In the genomic region with DNA sequence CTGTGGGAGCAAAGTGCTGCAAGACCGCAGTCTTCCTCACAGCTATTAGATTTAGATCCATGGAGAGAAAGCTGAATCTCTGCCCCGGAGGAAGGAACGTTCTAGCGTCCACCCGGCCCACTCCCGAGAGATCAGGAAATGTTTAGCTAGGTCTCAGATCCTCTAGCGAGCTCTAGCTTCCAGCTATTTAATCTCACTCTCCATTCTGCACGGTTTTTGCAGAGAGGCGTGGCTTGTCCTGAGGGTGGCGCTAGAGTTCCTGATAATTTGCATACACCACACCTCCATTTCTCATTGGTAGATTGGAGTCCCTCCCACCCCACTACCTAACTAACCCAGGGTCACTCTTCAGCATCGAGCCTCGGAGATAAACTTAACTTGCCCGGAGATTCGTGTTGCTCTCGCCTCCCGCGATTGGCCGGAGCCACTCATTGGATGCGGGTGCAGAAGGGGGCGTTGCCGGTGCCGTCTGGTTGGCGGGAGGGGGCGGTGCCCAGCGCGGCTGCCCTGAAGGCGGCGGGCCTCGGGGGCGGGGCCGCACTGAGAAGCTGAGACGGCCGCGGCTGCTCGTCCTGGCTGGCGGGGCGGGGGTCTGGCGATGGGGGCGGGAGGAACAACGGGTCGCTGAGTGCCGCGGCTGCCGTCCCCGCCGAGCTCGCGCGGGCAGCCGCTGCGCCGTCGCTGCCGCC, we compare ENCODE assay signal across 8 mouse cellular contexts. TPM values are rescaled to one million over a fixed set of nuclear protein-coding genes. Genes with fewer than 3 reads are reported as not detected.
DNase-seq lines count a peak whose midpoint lies in the region; ATAC-seq and TF ChIP-seq lines count a peak whose summit lies in the region.

No protein-coding gene starts in this region.

- H3K4me2 ChIP-seq in heart, embryonic 12.5 days: peak overlapping the region; percentile 83
- H3K4me2 ChIP-seq in kidney, postnatal 0 days (ENCODE audit: low read length): peak overlapping the region; percentile 70
- peak overlapping the region; percentile 84 for H3K4me2 ChIP-seq in liver, embryonic 11.5 days
- H3K4me2 ChIP-seq in stomach, embryonic 14.5 days (replicated peaks; ENCODE audit: low read depth, low read length): peak overlapping the region; percentile 56

- H3K36me3 ChIP-seq in heart, embryonic 12.5 days: no peaks in the 10 kb centered on the region
- no peaks in the 10 kb centered on the region for H3K36me3 ChIP-seq in kidney, postnatal 0 days (ENCODE audit: insufficient read depth, low read length)
- no peaks in the 10 kb centered on the region for H3K36me3 ChIP-seq in liver, embryonic 11.5 days (ENCODE audit: control insufficient read depth, insufficient read depth, low read length)
- H3K36me3 ChIP-seq in stomach, embryonic 14.5 days (ENCODE audit: control insufficient read depth, insufficient read depth, low read length): no peaks in the 10 kb centered on the region

- peak overlapping the region; percentile 81 for H3K9ac ChIP-seq in heart, embryonic 12.5 days
- peak overlapping the region; percentile 87 for H3K9ac ChIP-seq in kidney, postnatal 0 days (ENCODE audit: low read depth, low read length)
- H3K9ac ChIP-seq in liver, embryonic 11.5 days (ENCODE audit: low read depth, low read length): peak overlapping the region; percentile 64
- H3K9ac ChIP-seq in stomach, embryonic 14.5 days (replicated peaks; ENCODE audit: low read depth, low read length): peak overlapping the region; percentile 87

- under 1% methylated on average over 54 of the region's 54 CpGs for WGBS in heart, embryonic 12.5 days
- under 1% methylated on average over 52 of the region's 54 CpGs for WGBS in kidney, postnatal 0 days
- WGBS in liver, embryonic 11.5 days: under 1% methylated on average over 54 of the region's 54 CpGs
- WGBS in stomach, embryonic 14.5 days: under 1% methylated on average over 50 of the region's 54 CpGs

- no peaks in the 10 kb centered on the region for H3K9me3 ChIP-seq in heart, embryonic 12.5 days (replicated peaks)
- no peaks in the 10 kb centered on the region for H3K9me3 ChIP-seq in kidney, postnatal 0 days (replicated peaks; ENCODE audit: low read length)
- H3K9me3 ChIP-seq in liver, embryonic 11.5 days (ENCODE audit: control insufficient read depth, low read length): no peaks in the 10 kb centered on the region
- no peaks in the 10 kb centered on the region for H3K9me3 ChIP-seq in stomach, embryonic 14.5 days (ENCODE audit: control insufficient read depth, low read depth, low read length)

- no peaks in the 10 kb centered on the region for H3K27me3 ChIP-seq in heart, embryonic 12.5 days (replicated peaks)
- H3K27me3 ChIP-seq in kidney, postnatal 0 days (ENCODE audit: insufficient read depth, low read length): no peaks in the 10 kb centered on the region
- no peaks in the 10 kb centered on the region for H3K27me3 ChIP-seq in liver, embryonic 11.5 days (replicated peaks; ENCODE audit: control insufficient read depth, insufficient read depth, low read length)
- H3K27me3 ChIP-seq in stomach, embryonic 14.5 days (ENCODE audit: control insufficient read depth, insufficient read depth, low read length): no peaks in the 10 kb centered on the region

- peak; percentile 99 for DNase-seq in CD4-positive helper T cell, adult 2 months (ENCODE audit: low read depth, low spot score)
- DNase-seq in brain, embryonic 18.5 days (ENCODE audit: low read depth, low spot score): peak; percentile 99
- DNase-seq in kidney, postnatal 0 days (ENCODE audit: low spot score): peak; percentile 100
- DNase-seq in liver, embryonic 11.5 days (ENCODE audit: low spot score): peak; percentile 95
- peak; percentile 98 for DNase-seq in naive thymus-derived CD4-positive, alpha-beta T cell, adult 2 months (ENCODE audit: low read depth)

- TF ChIP-seq CTCF in kidney, postnatal 0 days (IDR thresholded peaks at IDR 0.05; ENCODE audit: low read depth): peak; percentile 88

- H3K4me1 ChIP-seq in heart, embryonic 12.5 days (replicated peaks): peaks cover 6% of the 10 kb centered on the region; the same call in 1 of the 2 replicates
- H3K4me1 ChIP-seq in kidney, postnatal 0 days (replicated peaks; ENCODE audit: insufficient read depth, low read length): no peaks in the 10 kb centered on the region
- H3K4me1 ChIP-seq in liver, embryonic 11.5 days (replicated peaks; ENCODE audit: control insufficient read depth, insufficient read depth, low read length): peaks cover 6% of the 10 kb centered on the region; the same call in 1 of the 2 replicates
- H3K4me1 ChIP-seq in stomach, embryonic 14.5 days (ENCODE audit: control insufficient read depth, insufficient read depth, low read length): peaks cover 14% of the 10 kb centered on the region; the same call in 1 of the 2 replicates

- peak; percentile 98 for ATAC-seq in erythroid progenitor cell, adult 5-6 weeks (replicated peaks; ENCODE audit: low FRiP score, poor library complexity, severe bottlenecking)
- ATAC-seq in heart, embryonic 12.5 days (ENCODE audit: insufficient number of reproducible peaks, low FRiP score): peak; percentile 97
- peak; percentile 98 for ATAC-seq in kidney, postnatal 0 days (replicated peaks; ENCODE audit: low FRiP score, low read depth)
- peak; percentile 99 for ATAC-seq in liver, embryonic 11.5 days (replicated peaks; ENCODE audit: low FRiP score)
- ATAC-seq in stomach, embryonic 14.5 days (ENCODE audit: insufficient number of reproducible peaks, insufficient read depth, low FRiP score, low read depth): peak; percentile 99

- peak overlapping the region; percentile 69 for H3K4me3 ChIP-seq in heart, embryonic 12.5 days
- peak overlapping the region; percentile 95 for H3K4me3 ChIP-seq in kidney, postnatal 0 days (replicated peaks; ENCODE audit: low read depth, low read length)
- H3K4me3 ChIP-seq in liver, embryonic 11.5 days (ENCODE audit: low read depth, low read length): peak overlapping the region; percentile 72
- H3K4me3 ChIP-seq in stomach, embryonic 14.5 days (ENCODE audit: low read depth, low read length): peak overlapping the region; percentile 84

- H3K27ac ChIP-seq in heart, embryonic 12.5 days (ENCODE audit: poor library complexity, severe bottlenecking): peak overlapping the region; percentile 94
- peak overlapping the region; percentile 98 for H3K27ac ChIP-seq in kidney, postnatal 0 days
- peak overlapping the region; percentile 74 for H3K27ac ChIP-seq in liver, embryonic 11.5 days (ENCODE audit: low read depth, low read length)
- peak overlapping the region; percentile 95 for H3K27ac ChIP-seq in stomach, embryonic 14.5 days (ENCODE audit: low read length)

RNA-seq across cellular contexts. Expression of gene Sesn3, which starts 1.1 kb away (rescaled TPM):
- 5.9 and 7.9 TPM in 2 replicates for total RNA-seq in erythroid progenitor cell, adult 5-6 weeks (2015; ENCODE audit: low replicate concordance)
- total RNA-seq in erythroid progenitor cell, adult 5-6 weeks (2017; ENCODE audit: low replicate concordance): 1.7 and 3.2 TPM in 2 replicates
- polyA plus RNA-seq in heart, embryonic 12.5 days (2016; fragmentation: Nextera tagmentation; extraction: Ambion mirVana): 14.1 and 15.5 TPM in 2 replicates
- polyA plus RNA-seq in kidney, postnatal 0 days (2015; fragmentation: Nextera tagmentation; extraction: Ambion mirVana): 12.9 and 15.2 TPM in 2 replicates
- 4.0 and 5.6 TPM in 2 replicates for polyA plus RNA-seq in liver, embryonic 11.5 days (2014; fragmentation: Nextera tagmentation; extraction: Ambion mirVana)
- polyA plus RNA-seq in stomach, embryonic 14.5 days (2014; fragmentation: Nextera tagmentation; extraction: Ambion mirVana): 38.6 and 41.2 TPM in 2 replicates

Comparison
In these comparisons a context has a peak if more than half of its experiments do, and no peak if none do; other contexts are left out.
1. Peak in every context shown above with its lines: DNase-seq, ATAC-seq, H3K4me3 ChIP-seq and H3K27ac ChIP-seq.